Mouse (Mus musculus) heart, embryonic 14.5 days (tissue): ENCODE measurements around the gene Msh5. TPM values are rescaled to one million over a fixed set of nuclear protein-coding genes. Genes with fewer than 3 reads are reported as not detected.
A peak's percentile ranks its signal among the peaks of the same experiment; 100 is the strongest.

Experiments
- ATAC-seq: fragments of 200-750 bp; cut with Nextera tagmentation; 2 replicates; pipeline ENCODE4 v1.8.0; 2017; ENCODE audit warnings: low read depth, moderate TSS enrichment; ENCODE audit not compliant: insufficient number of reproducible peaks, insufficient read depth, low FRiP score
- H3K27ac ChIP-seq, 2 experiments: fragments of 200-500 bp in 1 of 2; fragments of 300-500 bp in 1 of 2; sonication (generic) in 1 of 2; replicated peaks in 1 of 2; 2 replicates each; pipeline ENCODE4 v1.5.1; 2012 to 2014; ENCODE audit warnings: low read depth in 2 of 2, low read length in 2 of 2, control low read depth in 1 of 2, mild to moderate bottlenecking in 1 of 2, mixed read lengths in 1 of 2; ENCODE audit not compliant: control insufficient read depth in 1 of 2, insufficient read depth in 1 of 2
- H3K27me3 ChIP-seq: fragments of 300-500 bp; sonication (generic); 2 replicates; pipeline ENCODE4 v1.6.1; 2014; ENCODE audit warnings: mild to moderate bottlenecking, low read length, control low read depth; ENCODE audit not compliant: control insufficient read depth, insufficient read depth
- H3K36me3 ChIP-seq: fragments of 300-500 bp; sonication (generic); 2 replicates; pipeline ENCODE4 v1.6.1; 2014; ENCODE audit warnings: mild to moderate bottlenecking, control low read depth, low read length, mixed read lengths; ENCODE audit not compliant: control insufficient read depth, insufficient read depth
- H3K4me1 ChIP-seq, 2 experiments: fragments of 200-500 bp in 1 of 2; fragments of 300-500 bp in 1 of 2; sonication (generic) in 1 of 2; 2 replicates each; pipeline ENCODE4 v1.6.1; 2012 to 2014; ENCODE audit warnings: low read length in 2 of 2, control low read depth in 1 of 2, mixed read lengths in 1 of 2; ENCODE audit not compliant: control insufficient read depth in 2 of 2, insufficient read depth in 2 of 2
- H3K4me2 ChIP-seq: fragments of 300-500 bp; sonication (generic); 2 replicates; pipeline ENCODE4 v1.6.1; 2014; ENCODE audit warnings: mild to moderate bottlenecking, low read length
- H3K4me3 ChIP-seq, 2 experiments: fragments of 200-500 bp in 1 of 2; fragments of 300-500 bp in 1 of 2; sonication (generic) in 1 of 2; 2 replicates each; pipeline ENCODE4 v1.5.1; 2012 to 2014; ENCODE audit warnings: low read length in 2 of 2, mild to moderate bottlenecking in 2 of 2, control low read depth in 1 of 2, low read depth in 1 of 2, moderate library complexity in 1 of 2; ENCODE audit not compliant: control insufficient read depth in 1 of 2, insufficient read depth in 1 of 2
- H3K9ac ChIP-seq: fragments of 300-500 bp; sonication (generic); 2 replicates; pipeline ENCODE4 v1.6.1; 2014; ENCODE audit warnings: mild to moderate bottlenecking, low read length
- H3K9me3 ChIP-seq: fragments of 300-500 bp; sonication (generic); 2 replicates; pipeline ENCODE4 v1.6.1; 2016; ENCODE audit warnings: low read length, control low read depth; ENCODE audit not compliant: control insufficient read depth
- WGBS: fragments of 180-500 bp; shearing (Covaris S2); extraction: QIAGEN DNeasy Blood & Tissue Kit; methylation state at CpG from one replicate; pipeline ENCODE4 v1.1.7; 2014; 5-methylcytosine and 5-hydroxymethylcytosine counted together
- polyA plus RNA-seq: library from polyadenylated mRNA; unstranded; fragments of >200 nt; fragmentation: Nextera tagmentation; extraction: Ambion mirVana; gene quantifications from 2 replicates; pipeline ENCODE4 v1.2.1, GENCODE M21; 2014

Gene Msh5
- polyA plus RNA-seq, 1 experiment from 2014 or later = 2.6 TPM

- WGBS = 13% methylated on average over 2 of the region's 2 CpGs
- peak overlapping the region; percentile 5 to 97; a peak in 2 of 4 replicates for H3K27ac ChIP-seq
Measured at GRCm38 (mm10) chr17:34980655-34981054, 65.9 kb downstream of the Msh5 start.

GRCm38 (mm10) chr17:34979631-34980030, 66.9 kb downstream of the Msh5 start:
- 95% methylated on average over 4 of the region's 4 CpGs for WGBS

More at GRCm38 (mm10) chr17:34980655-34981054, 65.9 kb downstream of the Msh5 start:
- no peaks in the 10 kb centered on the region for H3K27me3 ChIP-seq
- H3K9me3 ChIP-seq = no peaks in the 10 kb centered on the region
- peak overlapping the region; percentile 91 for H3K4me2 ChIP-seq
- H3K4me3 ChIP-seq = peak overlapping the region; percentile 25 to 86; a peak in 3 of 4 replicates
- no peak for ATAC-seq
- H3K36me3 ChIP-seq = peaks cover 16% of the 10 kb centered on the region
- peaks cover 2 to 15% of the 10 kb centered on the region in 2 experiments; a peak in 3 of 4 replicates for H3K4me1 ChIP-seq
- peak overlapping the region; percentile 94 for H3K9ac ChIP-seq

More at GRCm38 (mm10) chr17:34979631-34980030, 66.9 kb downstream of the Msh5 start:
- no peak for ATAC-seq
- Histone ChIP-seq H3K36me3 (peaks cover 6% of the 10 kb centered on the region; the same call in 1 of the 2 replicates), H3K9ac (no peak overlapping the region), H3K27me3 (no peaks in the 10 kb centered on the region), H3K27ac (no peak overlapping the region), H3K4me3 (no peak overlapping the region), H3K4me2 (no peak overlapping the region), H3K4me1 (peaks cover 2 to 15% of the 10 kb centered on the region in 2 experiments; a peak in 3 of 4 replicates), H3K9me3 (no peaks in the 10 kb centered on the region)

Other genes starting within 250 kb of the Msh5 start
- not detected in 2 replicates for gene Cyp21a1, start 242.2 kb downstream of the Msh5 start, polyA plus RNA-seq
- gene Stk19, start 209.8 kb downstream of the Msh5 start, polyA plus RNA-seq = 17.1 and 18.4 TPM in 2 replicates
- 26.6 and 33.1 TPM in 2 replicates for gene Dxo, start 209.7 kb downstream of the Msh5 start, polyA plus RNA-seq
- gene Skiv2l, start 196.5 kb downstream of the Msh5 start, polyA plus RNA-seq = 22.4 and 23.0 TPM in 2 replicates
- 65.7 and 65.8 TPM in 2 replicates for gene Nelfe, start 196.4 kb downstream of the Msh5 start, polyA plus RNA-seq
- gene Cfb, start 184.2 kb downstream of the Msh5 start, polyA plus RNA-seq = 1.2 and 2.7 TPM in 2 replicates
- gene Zbtb12, start 167.3 kb downstream of the Msh5 start, polyA plus RNA-seq = 0.38 and 0.53 TPM in 2 replicates
- gene Gm20547, start 164.7 kb downstream of the Msh5 start, polyA plus RNA-seq = not detected in 2 replicates
- 1.0 and 1.2 TPM in 2 replicates for gene C2, start 148.5 kb downstream of the Msh5 start, polyA plus RNA-seq
- gene Ehmt2, start 148.3 kb downstream of the Msh5 start, polyA plus RNA-seq = 31.4 and 35.2 TPM in 2 replicates
- gene Slc44a4, start 132.3 kb downstream of the Msh5 start, polyA plus RNA-seq = not detected in 2 replicates
- 13.7 and 14.6 TPM in 2 replicates for gene Neu1, start 115.5 kb downstream of the Msh5 start, polyA plus RNA-seq
- 0.09 and 0.19 TPM in 2 replicates for gene Hspa1b, start 87.5 kb downstream of the Msh5 start, polyA plus RNA-seq
- 0.55 TPM in 1 of 2 replicates, not detected in the other for gene Gm20481, start 76.8 kb downstream of the Msh5 start, polyA plus RNA-seq
- gene Hspa1a, start 74.6 kb downstream of the Msh5 start, polyA plus RNA-seq = 2.3 and 2.9 TPM in 2 replicates
- gene Hspa1l, start 74.0 kb downstream of the Msh5 start, polyA plus RNA-seq = 2.2 and 2.7 TPM in 2 replicates
- gene Lsm2, start 64.9 kb downstream of the Msh5 start, polyA plus RNA-seq = 132 and 136 TPM in 2 replicates
- gene Vars, start 45.8 kb downstream of the Msh5 start, polyA plus RNA-seq = 41.7 and 42.9 TPM in 2 replicates
- 0.28 and 0.42 TPM in 2 replicates for gene Vwa7, start 30.2 kb downstream of the Msh5 start, polyA plus RNA-seq
- gene Sapcd1, start 18.7 kb downstream of the Msh5 start, polyA plus RNA-seq = 1.5 and 2.2 TPM in 2 replicates
- gene Clic1, start 3.2 kb upstream of the Msh5 start, polyA plus RNA-seq = 108 TPM in 2 replicates
- gene Ddah2, start 12.3 kb upstream of the Msh5 start, polyA plus RNA-seq = 186 and 222 TPM in 2 replicates
- gene Ly6g6c, start 18.6 kb upstream of the Msh5 start, polyA plus RNA-seq = not detected in 2 replicates
- 0.54 and 0.73 TPM in 2 replicates for gene Mpig6b, start 19.4 kb upstream of the Msh5 start, polyA plus RNA-seq
- gene Ly6g6e, start 30.2 kb upstream of the Msh5 start, polyA plus RNA-seq = 0.32 TPM in 1 of 2 replicates, not detected in the other
- 1.9 and 2.6 TPM in 2 replicates for gene Ly6g6d, start 31.3 kb upstream of the Msh5 start, polyA plus RNA-seq
- not detected in 2 replicates for gene Ly6g6f, start 38.9 kb upstream of the Msh5 start, polyA plus RNA-seq
- gene Abhd16a, start 42.5 kb upstream of the Msh5 start, polyA plus RNA-seq = 61.9 and 64.5 TPM in 2 replicates
- gene Ly6g5c, start 61.5 kb upstream of the Msh5 start, polyA plus RNA-seq = 0.59 TPM in 1 of 2 replicates, not detected in the other
- gene Ly6g5b, start 68.7 kb upstream of the Msh5 start, polyA plus RNA-seq = 0.28 TPM in 1 of 2 replicates, not detected in the other
- 10.0 and 11.4 TPM in 2 replicates for gene Gpank1, start 74.7 kb upstream of the Msh5 start, polyA plus RNA-seq
- gene Csnk2b, start 75.3 kb upstream of the Msh5 start, polyA plus RNA-seq = 219 and 234 TPM in 2 replicates
- gene D17H6S53E, start 79.6 kb upstream of the Msh5 start, polyA plus RNA-seq = 8.7 and 10.1 TPM in 2 replicates
- gene Apom, start 85.3 kb upstream of the Msh5 start, polyA plus RNA-seq = 0.34 TPM in 1 of 2 replicates, not detected in the other
- gene Bag6, start 88.4 kb upstream of the Msh5 start, polyA plus RNA-seq = 63.3 and 68.6 TPM in 2 replicates
- 81.9 and 138 TPM in 2 replicates for gene Prrc2a, start 118.2 kb upstream of the Msh5 start, polyA plus RNA-seq
- gene Aif1, start 129.3 kb upstream of the Msh5 start, polyA plus RNA-seq = 7.4 and 9.4 TPM in 2 replicates
- gene Lst1, start 141.7 kb upstream of the Msh5 start, polyA plus RNA-seq = 9.5 and 11.2 TPM in 2 replicates
- 0.40 and 0.61 TPM in 2 replicates for gene Ltb, start 147.7 kb upstream of the Msh5 start, polyA plus RNA-seq
- not detected in 2 replicates for gene Tnf, start 155.3 kb upstream of the Msh5 start, polyA plus RNA-seq
- gene Lta, start 158.6 kb upstream of the Msh5 start, polyA plus RNA-seq = not detected in 2 replicates
- 0.69 TPM in 1 of 2 replicates, not detected in the other for gene Gm16181, start 174.1 kb upstream of the Msh5 start, polyA plus RNA-seq
- gene Atp6v1g2, start 186.9 kb upstream of the Msh5 start, polyA plus RNA-seq = 10.7 and 14.3 TPM in 2 replicates
- 3.1 and 4.2 TPM in 2 replicates for gene Nfkbil1, start 189.0 kb upstream of the Msh5 start, polyA plus RNA-seq
- 237 and 246 TPM in 2 replicates for gene Ddx39b, start 195.0 kb upstream of the Msh5 start, polyA plus RNA-seq
- 52.4 and 59.8 TPM in 2 replicates for gene H2-D1, start 216.0 kb upstream of the Msh5 start, polyA plus RNA-seq